14 mouse cellular contexts compared by ENCODE assay signal in genomic region chr9:26549118-26549517, GRCm38 (mm10).
A peak's percentile ranks its signal among the peaks of the same experiment; 100 is the strongest.
DNase-seq lines count a peak whose midpoint lies in the region; ATAC-seq and TF ChIP-seq lines count a peak whose summit lies in the region.
"Had no signal": no experiment of that assay in that cellular context is flagged by ENCODE, and none has a peak within 500 bp of the region (broad histone marks: within the 10 kb centered on the region; RNA-seq: fewer than 3 reads in every experiment).

No protein-coding gene starts in this region.

- H3K9me3 ChIP-seq in forebrain, embryonic 11.5 days (ENCODE audit: control insufficient read depth, low read length): no peaks in the 10 kb centered on the region
- H3K9me3 ChIP-seq: forebrain, embryonic 10.5 days; hindbrain, embryonic 12.5 days had no signal

- ATAC-seq in cerebellum, adult (ENCODE audit: insufficient number of reproducible peaks, low FRiP score, low TSS enrichment): peak; percentile 88
- ATAC-seq in forebrain, embryonic 11.5 days (replicated peaks; ENCODE audit: low FRiP score): no peak

- no peak overlapping the region for H3K27ac ChIP-seq in forebrain, embryonic 11.5 days (ENCODE audit: low read depth, low read length)
- H3K27ac ChIP-seq: forebrain, embryonic 10.5 days; hindbrain, embryonic 12.5 days; liver, embryonic 14.5 days; macrophage had no signal

- H3K27me3 ChIP-seq in forebrain, embryonic 11.5 days (ENCODE audit: control insufficient read depth, insufficient read depth, low read length): no peaks in the 10 kb centered on the region
- H3K27me3 ChIP-seq: hindbrain, embryonic 12.5 days had no signal

- H3K9ac ChIP-seq in forebrain, embryonic 11.5 days (ENCODE audit: low read length): no peak overlapping the region
- H3K9ac ChIP-seq: hindbrain, embryonic 12.5 days; liver, embryonic 14.5 days had no signal

- DNase-seq in left cerebral cortex, postnatal 25 days (ENCODE audit: low spot score in 2 of 2): peak; percentile 11 to 22
- no peak for DNase-seq in left cerebral cortex, adult 8-10 months (ENCODE audit: low spot score in 2 of 2)
- DNase-seq in cerebellum, adult 18-20 months: peak; percentile 72 to 80
- DNase-seq in cerebellum, postnatal 25 days: peak; percentile 82 to 85
- no peak for DNase-seq in lung, adult 2 months
- DNase-seq in forebrain, embryonic 11.5 days (ENCODE audit: low spot score): no peak
- DNase-seq: kidney, adult 9 months; kidney, postnatal 36 days; thymus, postnatal 14 days had no signal

- no peak for TF ChIP-seq POLR2A in lung, adult 2 months (IDR thresholded peaks at IDR 0.05; ENCODE audit: borderline replicate concordance, extremely low read depth, low read depth, low read length)

- H3K4me3 ChIP-seq in lung, adult 2 months (replicated peaks; ENCODE audit: extremely low read depth, low read depth, low read length): no peak overlapping the region
- no peak overlapping the region for H3K4me3 ChIP-seq in forebrain, embryonic 11.5 days (ENCODE audit: low read depth, low read length)
- H3K4me3 ChIP-seq: forebrain, embryonic 10.5 days; hindbrain, embryonic 12.5 days had no signal

- H3K4me2 ChIP-seq in forebrain, embryonic 11.5 days (ENCODE audit: low read depth, low read length, severe bottlenecking): no peak overlapping the region
- H3K4me2 ChIP-seq: hindbrain, embryonic 12.5 days had no signal

- TF ChIP-seq CTCF in lung, adult 2 months (IDR thresholded peaks at IDR 0.05; ENCODE audit: insufficient read depth, low read length): no peak

- no peaks in the 10 kb centered on the region for H3K36me3 ChIP-seq in forebrain, embryonic 11.5 days (ENCODE audit: control insufficient read depth, insufficient read depth, low read length)
- H3K36me3 ChIP-seq: forebrain, embryonic 10.5 days; hindbrain, embryonic 12.5 days had no signal

- intact Hi-C loops in left cerebral cortex, postnatal 25 days (cut with DNase I): loop anchor here (5.0 kb wide), 2 partner anchors 83 to 193 kb away; no protein-coding TSS in a partner anchor

- WGBS in lung, adult 2 months: 61% methylated on average over 4 of the region's 4 CpGs
- 80% methylated on average over 4 of the region's 4 CpGs for WGBS in forebrain, embryonic 11.5 days

- no peaks in the 10 kb centered on the region for H3K4me1 ChIP-seq in lung, adult 2 months (ENCODE audit: control insufficient read depth, insufficient read depth, low read length)
- H3K4me1 ChIP-seq in forebrain, embryonic 11.5 days (replicated peaks; ENCODE audit: control insufficient read depth, insufficient read depth, low read length): no peaks in the 10 kb centered on the region
- H3K4me1 ChIP-seq: forebrain, embryonic 10.5 days; hindbrain, embryonic 12.5 days had no signal

Comparison
In these comparisons a context has a peak if more than half of its experiments do, and no peak if none do; other contexts are left out.
1. DNase-seq: peak in left cerebral cortex, postnatal 25 days (2 of 2), cerebellum, adult 18-20 months (2 of 2) and cerebellum, postnatal 25 days (2 of 2); none in left cerebral cortex, adult 8-10 months (0 of 2), lung, adult 2 months (single experiment) and forebrain, embryonic 11.5 days (single experiment).